8 mouse cellular contexts compared by ENCODE assay signal in genomic region chr6:117249230-117249921, GRCm38 (mm10).
A peak's percentile ranks its signal among the peaks of the same experiment; 100 is the strongest.
DNase-seq lines count a peak whose midpoint lies in the region; ATAC-seq lines count a peak whose summit lies in the region.

No protein-coding gene starts in this region.

- H3K9me3 ChIP-seq in intestine, embryonic 14.5 days (ENCODE audit: control insufficient read depth, low read length), result no peaks in the 10 kb centered on the region
- no peaks in the 10 kb centered on the region for H3K9me3 ChIP-seq in intestine, embryonic 15.5 days
- no peaks in the 10 kb centered on the region for H3K9me3 ChIP-seq in forebrain, embryonic 16.5 days (ENCODE audit: control insufficient read depth, low read length)

- no peaks in the 10 kb centered on the region for H3K4me1 ChIP-seq in intestine, embryonic 14.5 days (replicated peaks; ENCODE audit: control insufficient read depth, insufficient read depth, low read length)
- H3K4me1 ChIP-seq in intestine, embryonic 15.5 days (replicated peaks), result no peaks in the 10 kb centered on the region
- H3K4me1 ChIP-seq in forebrain, embryonic 16.5 days (replicated peaks; ENCODE audit: control insufficient read depth, insufficient read depth, low read length), result peaks cover 21% of the 10 kb centered on the region

- H3K36me3 ChIP-seq in intestine, embryonic 14.5 days (ENCODE audit: control insufficient read depth, insufficient read depth, low read length), result no peaks in the 10 kb centered on the region
- no peaks in the 10 kb centered on the region for H3K36me3 ChIP-seq in intestine, embryonic 15.5 days
- H3K36me3 ChIP-seq in forebrain, embryonic 16.5 days (ENCODE audit: control insufficient read depth, insufficient read depth), result no peaks in the 10 kb centered on the region

- DNase-seq in intestine, embryonic 14.5 days (ENCODE audit: low spot score), result peak; percentile 57
- peak; percentile 76 for DNase-seq in A20 (ENCODE audit: low read depth, low spot score)
- peak; percentile 35 to 54 for DNase-seq in adrenal gland, adult 18-20 months (ENCODE audit: low spot score in 2 of 2)
- DNase-seq in heart, postnatal 4 days, result peak; percentile 65
- DNase-seq in retina, embryonic 14.5 days (ENCODE audit: low spot score), result peak; percentile 41
- no peak for DNase-seq in layer of hippocampus, postnatal 14 days (ENCODE audit: low spot score in 2 of 2)

- ATAC-seq in intestine, embryonic 14.5 days (replicated peaks; ENCODE audit: low FRiP score, low TSS enrichment, low read depth), result no peak
- no peak for ATAC-seq in intestine, embryonic 15.5 days
- no peak for ATAC-seq in forebrain, embryonic 16.5 days

- H3K4me3 ChIP-seq in intestine, embryonic 14.5 days (ENCODE audit: low read depth, low read length), result no peak overlapping the region
- no peak overlapping the region for H3K4me3 ChIP-seq in intestine, embryonic 15.5 days (replicated peaks)
- H3K4me3 ChIP-seq in forebrain, embryonic 16.5 days (replicated peaks; ENCODE audit: low read length), result no peak overlapping the region

- no peak overlapping the region for H3K27ac ChIP-seq in intestine, embryonic 14.5 days (ENCODE audit: low read depth)
- H3K27ac ChIP-seq in intestine, embryonic 15.5 days, result no peak overlapping the region
- H3K27ac ChIP-seq in forebrain, embryonic 16.5 days (ENCODE audit: low read length), result no peak overlapping the region

- no peak overlapping the region for H3K4me2 ChIP-seq in intestine, embryonic 14.5 days (ENCODE audit: low read length)
- no peak overlapping the region for H3K4me2 ChIP-seq in intestine, embryonic 15.5 days (replicated peaks)
- H3K4me2 ChIP-seq in forebrain, embryonic 16.5 days (ENCODE audit: low read length), result no peak overlapping the region

- H3K9ac ChIP-seq in intestine, embryonic 14.5 days (ENCODE audit: low read length), result no peak overlapping the region
- H3K9ac ChIP-seq in intestine, embryonic 15.5 days, result no peak overlapping the region
- H3K9ac ChIP-seq in forebrain, embryonic 16.5 days (replicated peaks; ENCODE audit: low read depth, low read length), result no peak overlapping the region

- no peaks in the 10 kb centered on the region for H3K27me3 ChIP-seq in intestine, embryonic 14.5 days (replicated peaks; ENCODE audit: control insufficient read depth, insufficient read depth, low read length)
- H3K27me3 ChIP-seq in intestine, embryonic 15.5 days (replicated peaks), result no peaks in the 10 kb centered on the region
- no peaks in the 10 kb centered on the region for H3K27me3 ChIP-seq in forebrain, embryonic 16.5 days (replicated peaks; ENCODE audit: control insufficient read depth, insufficient read depth, low read length)

- 76% methylated on average over 18 of the region's 18 CpGs for whole genome bisulfite sequencing in intestine, embryonic 14.5 days
- 81% methylated on average over 18 of the region's 18 CpGs for WGBS in intestine, embryonic 15.5 days
- WGBS in forebrain, embryonic 16.5 days, result 85% methylated on average over 18 of the region's 18 CpGs

Comparison
In these comparisons a context has a peak if more than half of its experiments do, and no peak if none do; other contexts are left out.
1. DNase-seq: peak in intestine, embryonic 14.5 days (single experiment), A20 (single experiment), adrenal gland, adult 18-20 months (2 of 2), heart, postnatal 4 days (single experiment) and retina, embryonic 14.5 days (single experiment); none in layer of hippocampus, postnatal 14 days (0 of 2).